Mouse (Mus musculus) liver, postnatal 0 days (tissue): ENCODE measurements around the gene Atrip. TPM values are rescaled to one million over a fixed set of nuclear protein-coding genes. Genes with fewer than 3 reads are reported as not detected.

Experiments used
- ATAC-seq: fragments of 200-750 bp; cut with Nextera tagmentation; 2 replicates; pipeline ENCODE4 v1.8.0; 2017; ENCODE audit warnings: mild to moderate bottlenecking, moderate library complexity
- DNase-seq: peaks from one replicate; pipeline ENCODE4 v3.0.0-alpha.2; 2016
- H3K27ac ChIP-seq: fragments of 300-500 bp; sonication (generic); 2 replicates; pipeline ENCODE4 v1.5.1; 2014; ENCODE audit warnings: antibody characterized with exemption, moderate library complexity, mild to moderate bottlenecking, low read depth
- H3K27me3 ChIP-seq: fragments of 300-500 bp; sonication (generic); 2 replicates; pipeline ENCODE4 v1.6.1; 2014; ENCODE audit warnings: low read length, control low read depth, mixed read lengths; ENCODE audit not compliant: insufficient read depth
- H3K36me3 ChIP-seq: fragments of 300-500 bp; sonication (generic); replicated peaks from 2 replicates; pipeline ENCODE4 v1.6.1; 2014; ENCODE audit warnings: mild to moderate bottlenecking, control low read depth, low read length, moderate library complexity, mixed read lengths; ENCODE audit not compliant: insufficient read depth
- H3K4me1 ChIP-seq: fragments of 300-500 bp; sonication (generic); 2 replicates; pipeline ENCODE4 v1.6.1; 2014; ENCODE audit warnings: antibody characterized with exemption, mild to moderate bottlenecking, control low read depth; ENCODE audit not compliant: insufficient read depth
- H3K4me2 ChIP-seq: fragments of 300-500 bp; sonication (generic); 2 replicates; pipeline ENCODE4 v1.6.1; 2014; ENCODE audit warnings: low read depth, mild to moderate bottlenecking, low read length, moderate library complexity, mixed read lengths
- H3K4me3 ChIP-seq: fragments of 300-500 bp; sonication (generic); 2 replicates; pipeline ENCODE4 v1.5.1; 2014; ENCODE audit warnings: low read depth, low read length
- H3K9ac ChIP-seq: fragments of 300-500 bp; sonication (generic); replicated peaks from 2 replicates; pipeline ENCODE4 v1.6.1; 2014; ENCODE audit warnings: mild to moderate bottlenecking, moderate library complexity
- H3K9me3 ChIP-seq: fragments of 300-500 bp; sonication (generic); 2 replicates; pipeline ENCODE4 v1.6.1; 2016; ENCODE audit warnings: mild to moderate bottlenecking, control low read depth, low read length, mixed read lengths
- CTCF ChIP-seq: sonication (generic); IDR thresholded peaks from 2 replicates; pipeline ENCODE4 v1.5.1; 2016; ENCODE audit warnings: antibody characterized with exemption, low read depth
- EP300 ChIP-seq: IDR thresholded peaks from 2 replicates; pipeline ENCODE4 v1.6.1; 2016; ENCODE audit warnings: antibody characterized with exemption, low read depth, mild to moderate bottlenecking
- WGBS: fragments of 180-500 bp; shearing (Covaris S2); extraction: QIAGEN DNeasy Blood & Tissue Kit; methylation state at CpG from one replicate; pipeline ENCODE4 v1.1.7; 2014; ENCODE audit not compliant: insufficient replicate concordance; 5-methylcytosine and 5-hydroxymethylcytosine counted together
- polyA plus RNA-seq: library from polyadenylated mRNA; unstranded; fragments of >200 nt; fragmentation: Nextera tagmentation; extraction: Ambion mirVana; gene quantifications from 2 replicates; pipeline ENCODE4 v1.2.1, GENCODE M21; 2015

Gene Atrip
- polyA plus RNA-seq, 1 experiment from 2014 or later, result 6.7 TPM

DNA sequence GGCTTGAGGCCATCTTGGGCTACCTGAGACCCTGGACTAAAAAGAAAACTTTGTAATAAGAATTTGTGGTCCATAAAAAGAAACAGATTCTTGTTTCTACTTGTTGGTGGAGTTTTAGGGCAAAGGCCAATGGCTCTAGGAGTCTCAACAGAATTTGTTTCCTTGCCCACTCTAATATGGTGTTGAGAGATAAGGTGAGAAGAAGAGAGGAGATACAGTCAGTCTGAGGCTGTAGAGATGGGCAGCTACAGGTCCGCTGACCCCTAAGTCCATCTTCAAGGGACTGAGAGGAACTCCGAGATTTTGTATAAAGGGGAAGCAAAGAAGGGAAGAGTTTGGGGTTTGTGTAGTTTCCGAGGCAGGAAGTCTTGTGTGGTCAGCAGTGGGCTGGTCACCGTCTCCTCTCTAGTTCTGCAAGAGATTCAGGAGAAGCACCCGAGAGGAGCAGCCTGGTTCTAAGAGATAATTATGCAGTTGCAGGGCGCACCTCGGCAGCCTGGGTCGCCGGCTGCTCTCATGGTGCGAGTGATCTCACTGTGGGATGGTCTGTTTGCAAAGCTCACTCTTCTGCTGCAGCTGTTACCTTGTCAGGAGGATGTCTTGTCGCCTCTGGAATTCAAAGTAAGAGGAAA is 56.8 kb downstream of the Atrip start:
- Histone ChIP-seq H3K4me1 (no peaks in the 10 kb centered on the region), H3K27ac (no peak overlapping the region), H3K36me3 (no peaks in the 10 kb centered on the region; the same call in 1 of the 2 replicates), H3K27me3 (no peaks in the 10 kb centered on the region), H3K4me2 (0 out of 2 replicates have a peak overlapping the region, but pooled peaks have one; percentile 24), H3K4me3 (no peak overlapping the region), H3K9ac (no peak overlapping the region), H3K9me3 (no peaks in the 10 kb centered on the region)
- TF ChIP-seq CTCF (no peak), EP300 (no peak)
- no peak for DNase-seq
- ATAC-seq, result peak; percentile 72
- 14% methylated on average over 11 of the region's 11 CpGs for WGBS

DNA sequence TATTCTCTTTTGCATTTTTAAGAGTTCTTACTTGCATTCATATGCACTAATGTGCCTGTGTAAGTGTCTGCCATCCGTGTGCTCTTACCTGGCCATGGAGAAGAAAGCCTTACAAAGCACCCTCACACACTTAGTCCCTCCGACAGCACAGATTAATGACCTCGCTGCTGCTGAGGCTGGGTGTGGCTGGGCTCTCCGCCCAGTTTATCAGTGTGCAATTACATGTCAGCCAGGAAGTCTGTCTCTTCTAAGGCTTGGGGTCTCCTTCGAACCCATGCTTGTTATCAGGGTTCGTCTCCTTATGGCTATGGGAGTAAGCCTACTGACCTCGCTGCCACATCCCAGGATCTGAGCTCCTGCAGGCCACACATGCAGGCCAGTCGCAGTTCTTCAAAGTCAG is 58.5 kb downstream of the Atrip start:
- TF ChIP-seq EP300, result no peak
- TF ChIP-seq CTCF, result no peak
- ATAC-seq (no peak), DNase-seq (no peak)
- 52% methylated on average over 8 of the region's 8 CpGs for WGBS
- Histone ChIP-seq H3K4me2 (no peak overlapping the region), H3K27ac (no peak overlapping the region), H3K4me3 (no peak overlapping the region), H3K36me3 (peaks cover under 1% of the 10 kb centered on the region; the same call in 1 of the 2 replicates), H3K27me3 (no peaks in the 10 kb centered on the region), H3K4me1 (no peaks in the 10 kb centered on the region), H3K9ac (no peak overlapping the region), H3K9me3 (no peaks in the 10 kb centered on the region)

DNA sequence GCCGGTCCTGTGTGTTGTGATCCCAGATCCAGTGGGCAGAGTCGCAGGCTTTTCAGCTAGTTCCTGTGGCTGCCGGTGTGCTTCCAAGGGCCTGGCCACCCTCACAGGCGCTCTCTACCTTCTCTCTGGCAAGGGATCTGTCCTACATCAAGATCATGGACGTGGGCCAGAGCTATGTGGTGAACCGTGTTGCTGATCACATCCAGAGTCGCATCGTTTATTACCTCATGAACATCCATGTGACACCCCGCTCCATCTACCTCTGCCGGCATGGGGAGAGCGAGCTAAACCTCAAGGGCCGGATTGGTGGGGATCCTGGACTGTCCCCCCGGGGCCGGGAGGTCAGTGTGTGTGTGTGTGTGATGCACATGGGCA is 63.6 kb downstream of the Atrip start:
- 82% methylated on average over 14 of the region's 14 CpGs for WGBS
- Histone ChIP-seq H3K27ac (no peak overlapping the region), H3K4me3 (no peak overlapping the region), H3K4me1 (no peaks in the 10 kb centered on the region), H3K9ac (no peak overlapping the region), H3K36me3 (peaks cover 2% of the 10 kb centered on the region; the same call in 1 of the 2 replicates), H3K9me3 (no peaks in the 10 kb centered on the region), H3K27me3 (no peaks in the 10 kb centered on the region), H3K4me2 (no peak overlapping the region)
- TF ChIP-seq EP300 (no peak), CTCF (no peak)
- no peak for ATAC-seq
- no peak for DNase-seq

DNA sequence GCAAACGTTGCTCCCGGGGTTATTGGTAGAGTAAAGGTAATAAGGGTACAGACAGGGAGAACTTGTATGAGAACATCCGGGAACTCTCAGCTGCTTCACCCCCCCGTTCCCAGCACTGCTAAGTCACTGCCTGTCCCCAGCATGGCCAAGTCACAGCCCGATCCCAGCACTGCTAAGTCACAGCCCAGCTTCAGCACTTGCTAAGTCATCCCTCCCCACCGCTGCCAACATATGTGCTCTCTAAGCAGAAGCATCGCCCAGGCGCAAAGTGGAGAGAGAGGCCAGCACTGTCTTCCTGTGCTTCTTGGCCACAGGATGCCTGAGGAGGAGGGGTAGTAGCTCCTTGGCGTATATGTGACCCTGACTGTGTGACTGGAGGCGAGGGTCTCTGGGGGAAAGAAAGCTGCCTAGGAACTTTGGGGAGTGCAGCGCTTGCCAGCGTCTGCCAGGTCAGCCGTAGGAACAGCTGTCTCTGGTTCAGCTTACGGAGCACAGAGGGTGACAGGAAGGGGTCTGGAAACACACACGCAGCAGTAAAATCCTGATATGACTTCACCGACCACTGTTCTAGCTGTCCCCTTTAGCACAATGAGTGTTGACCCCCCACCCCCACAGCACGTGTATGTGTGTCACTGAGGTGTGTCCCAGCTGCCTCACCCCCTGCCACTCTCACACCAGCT is 64.1 kb downstream of the Atrip start:
- ATAC-seq (peak; percentile 90), DNase-seq (peak; percentile 55)
- H3K9ac ChIP-seq, result no peak overlapping the region
- TF ChIP-seq CTCF, result no peak
- H3K27ac ChIP-seq, result no peak overlapping the region
- no peaks in the 10 kb centered on the region for H3K4me1 ChIP-seq
- H3K36me3 ChIP-seq, result peaks cover 2% of the 10 kb centered on the region; the same call in 1 of the 2 replicates
- 0 out of 2 replicates have a peak overlapping the region, but pooled peaks have one; percentile 11 for H3K4me2 ChIP-seq
- H3K9me3 ChIP-seq, result no peaks in the 10 kb centered on the region
- H3K27me3 ChIP-seq, result no peaks in the 10 kb centered on the region
- 22% methylated on average over 17 of the region's 17 CpGs for WGBS
- no peak overlapping the region for H3K4me3 ChIP-seq

DNA sequence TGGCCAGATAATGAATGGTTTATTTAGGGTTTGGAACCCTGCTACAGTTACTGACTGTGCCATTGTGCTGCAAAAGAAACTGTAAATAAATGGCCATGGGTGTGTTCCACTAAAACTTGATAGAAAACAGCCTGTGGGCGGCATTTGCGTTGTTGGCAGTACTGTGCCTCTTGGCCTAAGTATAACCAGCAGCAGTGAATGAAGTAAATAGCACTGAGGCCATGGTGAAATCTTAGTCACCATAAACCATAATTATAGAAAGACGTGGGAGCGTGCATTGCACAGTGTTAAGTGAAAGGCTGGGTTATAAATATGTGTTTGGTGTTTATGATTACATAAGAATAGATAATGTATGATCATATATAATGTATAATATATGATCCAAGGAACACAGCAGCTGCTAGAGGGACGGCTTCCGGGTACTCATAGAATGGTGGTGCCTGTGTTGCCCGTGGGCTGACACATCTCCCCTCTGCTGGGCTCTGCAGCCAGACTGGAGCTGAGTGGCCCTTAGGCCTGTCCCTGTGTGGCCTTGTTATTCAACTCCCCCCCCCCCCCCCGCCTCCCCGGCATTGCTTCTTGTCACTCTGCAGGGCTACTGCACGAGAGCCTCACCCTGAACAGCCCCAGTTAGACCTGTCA is 64.8 kb downstream of the Atrip start:
- Histone ChIP-seq H3K27ac (no peak overlapping the region), H3K4me2 (no peak overlapping the region), H3K4me1 (no peaks in the 10 kb centered on the region), H3K4me3 (no peak overlapping the region), H3K9me3 (no peaks in the 10 kb centered on the region), H3K27me3 (no peaks in the 10 kb centered on the region), H3K36me3 (peaks cover 2% of the 10 kb centered on the region; the same call in 1 of the 2 replicates), H3K9ac (no peak overlapping the region)
- ATAC-seq (peak; percentile 11; the same call in 1 of the 2 replicates), DNase-seq (no peak)
- WGBS, result 59% methylated on average over 9 of the region's 10 CpGs
- TF ChIP-seq CTCF, result no peak
- no peak for TF ChIP-seq EP300

DNA sequence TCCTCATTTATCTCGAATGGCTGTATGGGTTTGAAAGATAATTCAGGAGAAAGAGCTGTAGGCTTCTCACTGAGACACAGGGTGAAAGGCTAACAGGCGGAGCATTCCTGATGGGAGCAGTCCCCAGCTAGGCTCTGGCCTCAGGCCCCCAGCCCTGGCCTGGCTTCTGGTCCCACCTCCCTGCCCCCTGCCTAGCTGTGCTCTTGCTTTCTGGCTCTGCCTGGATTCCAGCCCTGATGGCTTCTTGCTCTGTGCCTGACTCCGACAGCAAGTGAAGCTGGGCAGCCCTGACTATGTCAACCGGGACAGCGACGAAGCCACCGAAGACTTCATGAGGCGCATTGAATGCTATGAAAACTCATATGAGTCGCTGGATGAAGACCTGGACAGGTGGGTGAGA is 65.8 kb downstream of the Atrip start:
- H3K9me3 ChIP-seq, result no peaks in the 10 kb centered on the region
- H3K27me3 ChIP-seq, result no peaks in the 10 kb centered on the region
- TF ChIP-seq CTCF (no peak), EP300 (no peak)
- ATAC-seq (no peak), DNase-seq (no peak)
- no peak overlapping the region for H3K4me2 ChIP-seq
- no peak overlapping the region for H3K9ac ChIP-seq
- 88% methylated on average over 9 of the region's 9 CpGs for WGBS
- H3K27ac ChIP-seq, result no peak overlapping the region
- H3K4me3 ChIP-seq, result no peak overlapping the region
- H3K4me1 ChIP-seq, result no peaks in the 10 kb centered on the region
- H3K36me3 ChIP-seq, result peaks cover 2% of the 10 kb centered on the region; the same call in 1 of the 2 replicates

Other genes with a start within 250 kb of the Atrip start
- gene Celsr3, start 247.8 kb downstream of the Atrip start, polyA plus RNA-seq, result 0.09 and 0.23 TPM in 2 replicates
- 2.4 TPM in 2 replicates for gene Slc26a6, start 220.8 kb downstream of the Atrip start, polyA plus RNA-seq
- not detected in 2 replicates for gene Tmem89, start 159.5 kb downstream of the Atrip start, polyA plus RNA-seq
- gene Uqcrc1, start 137.5 kb downstream of the Atrip start, polyA plus RNA-seq, result 333 and 345 TPM in 2 replicates
- gene Col7a1, start 120.5 kb downstream of the Atrip start, polyA plus RNA-seq, result 0.05 and 0.13 TPM in 2 replicates
- gene Ucn2, start 88.1 kb downstream of the Atrip start, polyA plus RNA-seq, result not detected in 2 replicates
- 3.1 and 3.8 TPM in 2 replicates for gene Pfkfb4, start 82.3 kb downstream of the Atrip start, polyA plus RNA-seq
- 34.1 and 35.0 TPM in 2 replicates for gene Shisa5, start 35.6 kb downstream of the Atrip start, polyA plus RNA-seq
- gene Trex1, start 14.4 kb downstream of the Atrip start, polyA plus RNA-seq, result 13.3 and 14.3 TPM in 2 replicates
- gene Ccdc51, start 8.4 kb upstream of the Atrip start, polyA plus RNA-seq, result 8.9 and 9.1 TPM in 2 replicates
- 283 and 284 TPM in 2 replicates for gene Tma7, start 8.5 kb upstream of the Atrip start, polyA plus RNA-seq
- gene Plxnb1, start 21.3 kb upstream of the Atrip start, polyA plus RNA-seq, result 1.9 and 2.2 TPM in 2 replicates
- not detected in 2 replicates for gene Fbxw21, start 87.9 kb upstream of the Atrip start, polyA plus RNA-seq
- not detected in 2 replicates for gene Fbxw13, start 121.9 kb upstream of the Atrip start, polyA plus RNA-seq
- not detected in 2 replicates for gene Fbxw20, start 160.6 kb upstream of the Atrip start, polyA plus RNA-seq
- gene Fbxw14, start 213.6 kb upstream of the Atrip start, polyA plus RNA-seq, result not detected in 2 replicates